ENCODE assay signal across 13 mouse cellular contexts in genomic region chr5:68048783-68049182, GRCm38 (mm10). TPM values are rescaled to one million over a fixed set of nuclear protein-coding genes. Genes with fewer than 3 reads are reported as not detected.
A peak's percentile ranks its signal among the peaks of the same experiment; 100 is the strongest.
DNase-seq lines count a peak whose midpoint lies in the region; ATAC-seq and TF ChIP-seq lines count a peak whose summit lies in the region.
"Had no signal": no experiment of that assay in that cellular context is flagged by ENCODE, and none has a peak within 500 bp of the region (broad histone marks: within the 10 kb centered on the region; RNA-seq: fewer than 3 reads in every experiment).

No protein-coding gene starts in this region.

- 60% methylated on average over 4 of the region's 4 CpGs for WGBS in hindbrain, embryonic 11.5 days
- WGBS in hindbrain, embryonic 13.5 days = 54% methylated on average over 4 of the region's 4 CpGs

- no peak overlapping the region for H3K9ac ChIP-seq in hindbrain, embryonic 11.5 days (ENCODE audit: low read depth, low read length)
- H3K9ac ChIP-seq in hindbrain, embryonic 13.5 days = no peak overlapping the region
- H3K9ac ChIP-seq: embryonic facial prominence, embryonic 13.5 days; lung, embryonic 15.5 days; neural tube, embryonic 13.5 days had no signal

- no peak overlapping the region for H3K27ac ChIP-seq in hindbrain, embryonic 11.5 days (ENCODE audit: low read depth, low read length)
- no peak overlapping the region for H3K27ac ChIP-seq in hindbrain, embryonic 13.5 days
- peak overlapping the region; percentile 30; the same call in 1 of the 2 replicates for H3K27ac ChIP-seq in bone marrow macrophage, adult 2 months (ENCODE audit: insufficient read depth, low read depth, low read length)
- H3K27ac ChIP-seq: embryonic facial prominence, embryonic 13.5 days; layer of hippocampus, adult 2 months; lung, embryonic 15.5 days; neural tube, embryonic 13.5 days had no signal

- ATAC-seq in hindbrain, embryonic 11.5 days (ENCODE audit: low FRiP score) = no peak
- no peak for ATAC-seq in hindbrain, embryonic 13.5 days (ENCODE audit: low FRiP score)
- ATAC-seq in hematopoietic stem cell, adult 5-6 weeks (replicated peaks in 1 of 2; ENCODE audit: insufficient read depth in 1 of 2, low FRiP score in 2 of 2, low TSS enrichment in 1 of 2, low read depth in 1 of 2, poor library complexity in 2 of 2, severe bottlenecking in 2 of 2) = peak; percentile 63 to 68; a peak in 3 of 4 replicates

- H3K4me3 ChIP-seq in hindbrain, embryonic 11.5 days (ENCODE audit: low read depth, low read length) = no peak overlapping the region
- H3K4me3 ChIP-seq in hindbrain, embryonic 13.5 days = no peak overlapping the region
- H3K4me3 ChIP-seq in bone marrow macrophage, adult 2 months (ENCODE audit: insufficient read depth, low read length) = no peak overlapping the region
- H3K4me3 ChIP-seq: embryonic facial prominence, embryonic 13.5 days; layer of hippocampus, adult 2 months; lung, embryonic 15.5 days; neural tube, embryonic 13.5 days had no signal

- H3K27me3 ChIP-seq in hindbrain, embryonic 11.5 days (ENCODE audit: control insufficient read depth, insufficient read depth, low read length) = no peaks in the 10 kb centered on the region
- no peaks in the 10 kb centered on the region for H3K27me3 ChIP-seq in hindbrain, embryonic 13.5 days
- H3K27me3 ChIP-seq: embryonic facial prominence, embryonic 13.5 days; lung, embryonic 15.5 days; neural tube, embryonic 13.5 days had no signal

- no peak for TF ChIP-seq CTCF in bone marrow macrophage, adult 2 months (IDR thresholded peaks at IDR 0.05; ENCODE audit: low read depth, low read length)

- TF ChIP-seq POLR2A in bone marrow macrophage, adult 2 months (IDR thresholded peaks at IDR 0.05; ENCODE audit: borderline replicate concordance, low read depth, low read length) = no peak

- H3K4me2 ChIP-seq in hindbrain, embryonic 11.5 days (replicated peaks; ENCODE audit: low read depth, low read length) = no peak overlapping the region
- no peak overlapping the region for H3K4me2 ChIP-seq in hindbrain, embryonic 13.5 days
- H3K4me2 ChIP-seq: embryonic facial prominence, embryonic 13.5 days; lung, embryonic 15.5 days; neural tube, embryonic 13.5 days had no signal

- H3K4me1 ChIP-seq in hindbrain, embryonic 11.5 days (replicated peaks; ENCODE audit: control insufficient read depth, insufficient read depth, low read length) = no peaks in the 10 kb centered on the region
- H3K4me1 ChIP-seq in hindbrain, embryonic 13.5 days (replicated peaks) = peaks cover 9% of the 10 kb centered on the region
- H3K4me1 ChIP-seq in bone marrow macrophage, adult 2 months (ENCODE audit: control insufficient read depth, insufficient read depth, low read length) = peaks cover 24% of the 10 kb centered on the region
- H3K4me1 ChIP-seq: embryonic facial prominence, embryonic 13.5 days; lung, embryonic 15.5 days had no signal

- H3K36me3 ChIP-seq in hindbrain, embryonic 11.5 days (ENCODE audit: control insufficient read depth, insufficient read depth, low read length) = no peaks in the 10 kb centered on the region
- H3K36me3 ChIP-seq in hindbrain, embryonic 13.5 days = no peaks in the 10 kb centered on the region
- H3K36me3 ChIP-seq: embryonic facial prominence, embryonic 13.5 days; lung, embryonic 15.5 days; neural tube, embryonic 13.5 days had no signal

- H3K9me3 ChIP-seq in hindbrain, embryonic 11.5 days (ENCODE audit: control insufficient read depth, low read length) = no peaks in the 10 kb centered on the region
- H3K9me3 ChIP-seq in hindbrain, embryonic 13.5 days = no peaks in the 10 kb centered on the region
- H3K9me3 ChIP-seq: embryonic facial prominence, embryonic 13.5 days; lung, embryonic 15.5 days; neural tube, embryonic 13.5 days had no signal

- peak; percentile 2 for DNase-seq in hindbrain, embryonic 11.5 days (ENCODE audit: low spot score)
- peak; percentile 14 to 16 for DNase-seq in B cell, adult 2 months
- no peak for DNase-seq in c-Kit-positive CD71-positive TER-119-positive erythroid progenitor cells, embryonic 14.5 days (ENCODE audit: low spot score)
- DNase-seq in left cerebral cortex, adult 11 months (ENCODE audit: low spot score) = no peak
- DNase-seq in urinary bladder, postnatal 25 days (ENCODE audit: low spot score) = no peak

RNA-seq across cellular contexts. Expression of gene Grxcr1, which starts 17.1 kb away (rescaled TPM):
- 0.15 and 0.38 TPM in 2 replicates for polyA plus RNA-seq in hindbrain, embryonic 11.5 days (2014; fragmentation: Nextera tagmentation; extraction: Ambion mirVana)
- 0.21 and 0.43 TPM in 2 replicates for polyA plus RNA-seq in hindbrain, embryonic 13.5 days (2015; fragmentation: Nextera tagmentation; extraction: Ambion mirVana)
- polyA plus RNA-seq in bone marrow macrophage, adult 2 months (2012; ENCODE audit: insufficient read depth, insufficient read length, missing spikeins) = not detected in 2 replicates
- not detected in 2 replicates for total RNA-seq in hematopoietic stem cell, adult 5-6 weeks (2017)
- total RNA-seq: gastrocnemius, adult 8-10 months; layer of hippocampus, adult 2 months had no signal
- polyA plus RNA-seq: embryonic facial prominence, embryonic 13.5 days; lung, embryonic 15.5 days; neural tube, embryonic 13.5 days had no signal

Comparison
In these comparisons a context has a peak if more than half of its experiments do, and no peak if none do; other contexts are left out.
1. ATAC-seq: peak in hematopoietic stem cell, adult 5-6 weeks (2 of 2); none in hindbrain, embryonic 11.5 days (single experiment) and hindbrain, embryonic 13.5 days (single experiment).
2. DNase-seq: peak in hindbrain, embryonic 11.5 days (single experiment) and B cell, adult 2 months (2 of 2); none in c-Kit-positive CD71-positive TER-119-positive erythroid progenitor cells, embryonic 14.5 days (single experiment), left cerebral cortex, adult 11 months (single experiment) and urinary bladder, postnatal 25 days (single experiment).